Mouse (Mus musculus): ENCODE results near the gene Pln. TPM values are rescaled to one million over a fixed set of nuclear protein-coding genes. Genes with fewer than 3 reads are reported as not detected.

Gene Pln
- polyA plus RNA-seq, 1 experiment from 2014 or later: 0.50 TPM

DNA sequence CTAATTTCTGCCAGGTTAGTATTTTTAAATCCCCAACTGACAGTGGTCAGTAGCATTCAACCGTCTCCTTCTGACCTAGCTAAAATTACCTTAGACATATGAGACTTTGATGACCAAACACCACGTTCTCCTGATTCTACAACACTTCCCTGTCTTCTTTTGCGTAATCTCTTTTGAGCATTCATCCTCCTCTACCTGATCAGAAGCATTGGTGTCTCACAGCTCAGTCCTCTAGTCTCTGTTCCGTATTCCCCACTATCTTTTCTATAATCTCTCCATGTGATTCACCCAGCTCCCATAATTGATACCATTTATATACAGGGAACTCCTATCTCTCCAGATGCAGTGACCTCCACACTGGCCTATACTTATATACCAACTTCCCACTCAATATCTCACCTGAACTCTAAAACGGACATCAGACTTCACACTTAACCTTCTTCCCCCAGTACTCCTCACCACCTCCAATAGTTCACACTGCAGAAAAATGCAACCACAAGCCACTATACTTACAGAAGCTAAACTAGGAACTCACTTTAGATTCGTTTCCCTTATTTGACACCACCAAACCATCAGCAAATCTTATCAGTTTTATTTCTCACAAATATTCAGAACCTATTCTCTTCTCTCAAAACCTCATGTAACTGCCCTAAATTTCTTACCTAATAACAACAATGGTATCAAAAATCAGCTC, 36.6 kb downstream of the Pln start:
- Histone ChIP-seq H3K27ac (no peak overlapping the region), H3K9ac (no peak overlapping the region), H3K36me3 (peaks cover 12% of the 10 kb centered on the region), H3K4me3 (no peak overlapping the region), H3K27me3 (replicated peaks) (no peaks in the 10 kb centered on the region), H3K9me3 (replicated peaks) (peaks cover 12% of the 10 kb centered on the region; the same call in 1 of the 2 replicates), H3K4me1 (peaks cover 12% of the 10 kb centered on the region; the same call in 1 of the 2 replicates), H3K4me2 (no peak overlapping the region)
- WGBS (ENCODE audit: insufficient replicate concordance): 73% methylated on average over 6 of the region's 6 CpGs
- no peak for ATAC-seq

DNA sequence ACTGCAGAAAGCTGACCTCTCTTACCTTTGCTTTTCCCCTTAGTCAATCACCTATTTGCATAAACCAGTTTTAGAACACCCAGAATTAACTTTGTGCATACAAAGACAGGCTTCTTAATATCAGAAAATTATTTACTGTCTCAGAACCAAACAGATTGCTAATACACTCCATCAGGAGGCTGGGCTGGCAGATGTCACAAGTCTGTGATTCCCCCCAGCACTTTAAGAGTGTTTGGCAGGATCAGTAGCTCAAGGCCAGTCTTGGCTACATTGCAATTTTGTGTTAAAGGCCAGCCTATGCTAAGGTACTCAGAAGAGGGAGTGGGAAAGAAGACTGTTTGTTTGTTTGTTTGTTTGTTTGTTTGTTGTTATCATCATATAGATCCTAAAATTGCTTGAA, 39.6 kb downstream of the Pln start:
- H3K9ac ChIP-seq: no peak overlapping the region
- no peaks in the 10 kb centered on the region for H3K27me3 ChIP-seq (replicated peaks)
- ATAC-seq: no peak
- no peak overlapping the region for H3K4me3 ChIP-seq
- H3K27ac ChIP-seq: no peak overlapping the region
- H3K4me1 ChIP-seq: peaks cover 23% of the 10 kb centered on the region
- H3K9me3 ChIP-seq (replicated peaks): peaks cover 3% of the 10 kb centered on the region; the same call in 1 of the 2 replicates
- no peak overlapping the region for H3K4me2 ChIP-seq
- peaks cover 3% of the 10 kb centered on the region for H3K36me3 ChIP-seq

DNA sequence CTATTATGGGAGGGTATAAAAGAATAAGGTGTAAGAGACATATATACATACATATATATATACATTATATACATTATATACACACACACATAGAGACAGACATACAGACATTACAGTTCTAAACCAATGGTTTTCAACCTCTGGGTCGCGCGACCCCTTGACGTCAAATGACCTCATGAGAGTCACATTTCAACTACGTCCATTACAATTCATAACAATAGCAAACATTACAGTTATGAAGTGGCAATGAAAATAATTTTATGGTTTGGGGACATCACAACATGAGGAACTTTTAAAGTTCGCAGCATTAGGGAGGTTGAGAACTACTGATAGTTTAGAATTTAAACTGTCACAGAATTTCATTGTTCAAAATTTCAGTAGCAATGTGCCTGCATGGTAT, 40.8 kb downstream of the Pln start:
- no peaks in the 10 kb centered on the region for H3K36me3 ChIP-seq
- ATAC-seq: no peak
- H3K4me1 ChIP-seq: peaks cover 23% of the 10 kb centered on the region
- no peak overlapping the region for H3K27ac ChIP-seq
- H3K4me2 ChIP-seq: peak overlapping the region; percentile 98
- WGBS (ENCODE audit: insufficient replicate concordance): 77% methylated on average over 6 of the region's 6 CpGs
- no peaks in the 10 kb centered on the region for H3K27me3 ChIP-seq (replicated peaks)
- H3K4me3 ChIP-seq: peak overlapping the region; percentile 85
- 0 out of 2 replicates have a peak overlapping the region, but pooled peaks have one; percentile 91 for H3K9ac ChIP-seq
- no peaks in the 10 kb centered on the region for H3K9me3 ChIP-seq (replicated peaks)

DNA sequence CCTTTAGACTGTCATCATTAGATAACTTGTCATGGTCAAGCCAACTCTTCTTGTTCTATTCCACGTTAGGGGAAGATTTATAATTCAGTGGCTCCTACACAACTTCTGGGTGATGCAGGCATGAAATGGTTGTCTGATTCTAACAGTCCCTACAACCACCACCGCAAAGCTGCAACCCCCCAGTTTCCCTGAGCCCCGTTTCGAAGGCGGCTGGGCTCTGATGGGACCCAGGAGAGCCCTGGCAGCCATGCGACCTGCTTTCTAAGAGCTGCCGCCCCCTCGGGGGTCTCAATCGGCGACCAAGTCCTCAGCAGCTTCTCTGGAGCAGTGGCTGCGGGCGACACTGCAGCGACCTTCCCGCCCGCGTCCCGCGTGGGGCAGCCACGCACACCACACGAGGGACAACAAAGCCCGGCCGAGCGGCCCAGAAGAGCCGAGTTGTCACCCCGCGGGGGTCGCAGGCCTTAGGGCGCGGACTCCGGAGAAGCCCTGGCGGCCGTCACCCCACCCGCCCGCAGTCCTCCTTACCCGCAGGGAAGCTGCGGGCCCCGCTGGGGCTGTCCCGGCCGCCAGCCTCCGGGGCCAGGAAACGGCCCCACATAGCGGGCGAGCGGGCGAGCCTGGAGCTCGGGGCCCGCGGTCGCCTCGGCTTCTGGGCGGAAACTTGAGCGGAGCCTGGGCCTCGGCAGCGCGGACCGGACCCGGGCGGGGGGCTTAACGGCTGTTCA, 41.7 kb downstream of the Pln start:
- peak overlapping the region; percentile 89 for H3K27ac ChIP-seq
- under 1% methylated on average over 55 of the region's 59 CpGs for WGBS (ENCODE audit: insufficient replicate concordance)

DNA sequence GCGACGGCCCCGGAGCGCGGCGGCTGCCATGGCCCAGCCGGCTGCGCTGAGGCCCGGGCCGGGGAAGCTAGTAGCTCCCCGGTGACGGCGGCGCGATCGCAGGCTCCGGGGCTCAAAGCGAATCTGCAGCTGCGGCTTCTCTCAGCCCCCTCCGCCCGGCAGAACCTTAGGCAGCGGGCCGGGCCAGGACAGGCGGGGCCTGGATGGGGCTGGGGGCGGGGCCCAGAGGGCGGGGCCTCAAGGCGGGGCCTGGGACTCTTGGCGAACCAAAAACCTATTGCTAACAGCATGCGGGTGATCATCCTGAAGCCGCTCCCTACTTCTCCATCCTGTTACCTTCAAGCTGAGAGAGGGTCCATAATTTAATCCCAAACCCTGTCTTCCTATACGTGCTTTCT, 42.2 kb downstream of the Pln start, which contains the start of gene Cep85l:
Gene Cep85l, minus strand, starts transcription at position 239 of the 398 bp plus-strand sequence.
- Histone ChIP-seq H3K27me3 (replicated peaks) (no peaks in the 10 kb centered on the region), H3K9me3 (replicated peaks) (no peaks in the 10 kb centered on the region), H3K9ac (peak within 1 kb of the TSS; percentile 91), H3K4me1 (peaks cover 23% of the 10 kb centered on the region), H3K36me3 (no peaks in the 10 kb centered on the region), H3K4me2 (peak within 1 kb of the TSS; percentile 98), H3K27ac (peak within 1 kb of the TSS; percentile 89), H3K4me3 (peak within 1 kb of the TSS; percentile 85)
- WGBS (ENCODE audit: insufficient replicate concordance): 0% methylated on average over 29 of the region's 31 CpGs
- peak; percentile 97 for ATAC-seq

More for the DNA sequence above, 41.7 kb downstream of the Pln start:
- Histone ChIP-seq H3K9ac (peak overlapping the region; percentile 91), H3K9me3 (replicated peaks) (no peaks in the 10 kb centered on the region), H3K36me3 (no peaks in the 10 kb centered on the region), H3K4me3 (peak overlapping the region; percentile 85), H3K27me3 (replicated peaks) (no peaks in the 10 kb centered on the region), H3K4me2 (peak overlapping the region; percentile 98), H3K4me1 (peaks cover 23% of the 10 kb centered on the region)
- peak; percentile 82 for ATAC-seq

DNA sequence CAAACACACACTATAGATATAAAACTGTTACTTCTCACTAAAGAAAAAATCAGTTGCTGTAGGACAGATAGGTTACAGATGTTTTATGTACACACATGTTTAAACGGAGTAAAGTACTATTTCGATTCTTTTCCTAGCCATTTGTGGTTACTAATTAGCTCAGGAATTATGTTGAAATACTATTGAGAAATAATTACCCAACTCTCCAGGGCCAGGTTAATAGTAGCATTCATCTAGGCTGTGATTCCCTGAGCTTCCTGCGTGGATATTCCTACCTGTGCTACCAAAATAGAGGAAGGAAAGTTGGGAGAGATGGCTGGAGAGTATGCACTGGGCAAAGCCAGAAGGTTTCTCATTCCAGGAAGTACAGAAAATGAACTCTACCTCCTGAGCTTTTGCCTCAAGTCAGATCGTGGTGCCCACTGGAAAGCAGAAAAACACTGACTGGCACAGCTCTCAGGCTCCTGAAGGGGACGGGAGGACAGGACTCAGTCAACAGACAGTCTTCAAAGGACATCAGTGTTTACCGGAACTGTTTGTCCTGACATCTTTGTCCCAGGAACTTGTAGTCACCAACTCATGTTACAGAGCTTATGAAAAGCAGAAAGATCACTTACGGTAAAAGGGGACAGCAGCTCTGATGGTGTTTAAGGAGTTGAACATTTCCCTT, 45.4 kb downstream of the Pln start:
- peaks cover 19% of the 10 kb centered on the region for H3K4me1 ChIP-seq
- no peak overlapping the region for H3K9ac ChIP-seq
- 57% methylated on average over 7 of the region's 7 CpGs for WGBS (ENCODE audit: insufficient replicate concordance)
- H3K9me3 ChIP-seq (replicated peaks): no peaks in the 10 kb centered on the region
- no peak overlapping the region for H3K4me3 ChIP-seq
- no peaks in the 10 kb centered on the region for H3K36me3 ChIP-seq
- H3K4me2 ChIP-seq: peak overlapping the region; percentile 24; the same call in 1 of the 2 replicates
- no peak for ATAC-seq
- H3K27me3 ChIP-seq (replicated peaks): no peaks in the 10 kb centered on the region
- H3K27ac ChIP-seq: peak overlapping the region; percentile 15; the same call in 1 of the 2 replicates

DNA sequence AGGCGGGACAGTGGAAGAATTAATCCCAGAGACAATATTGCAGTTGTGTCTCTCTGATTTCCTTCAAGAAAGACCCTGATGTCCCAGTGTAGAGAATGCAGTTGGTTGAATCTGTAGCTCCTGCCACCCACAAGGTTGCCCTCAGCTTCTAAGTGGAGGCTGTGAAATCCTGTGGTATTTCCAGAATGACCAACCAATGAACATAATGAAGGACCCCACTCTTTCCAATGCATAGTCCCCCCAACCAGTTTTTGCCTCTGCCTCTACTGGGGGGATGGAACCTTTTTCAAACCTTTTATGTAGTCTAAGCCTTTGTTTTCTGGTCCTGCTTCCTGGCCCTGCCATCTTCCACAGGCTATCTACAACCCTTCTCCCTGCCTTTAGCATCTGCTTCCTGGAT, 47.4 kb downstream of the Pln start:
- H3K9me3 ChIP-seq (replicated peaks): no peaks in the 10 kb centered on the region
- H3K27me3 ChIP-seq (replicated peaks): no peaks in the 10 kb centered on the region
- WGBS (ENCODE audit: insufficient replicate concordance): 77% methylated on average over 1 of the region's 1 CpGs
- H3K27ac ChIP-seq: no peak overlapping the region
- no peak overlapping the region for H3K9ac ChIP-seq
- no peak overlapping the region for H3K4me3 ChIP-seq
- no peak for ATAC-seq
- no peaks in the 10 kb centered on the region for H3K36me3 ChIP-seq
- no peak overlapping the region for H3K4me2 ChIP-seq
- H3K4me1 ChIP-seq: peaks cover 6% of the 10 kb centered on the region

DNA sequence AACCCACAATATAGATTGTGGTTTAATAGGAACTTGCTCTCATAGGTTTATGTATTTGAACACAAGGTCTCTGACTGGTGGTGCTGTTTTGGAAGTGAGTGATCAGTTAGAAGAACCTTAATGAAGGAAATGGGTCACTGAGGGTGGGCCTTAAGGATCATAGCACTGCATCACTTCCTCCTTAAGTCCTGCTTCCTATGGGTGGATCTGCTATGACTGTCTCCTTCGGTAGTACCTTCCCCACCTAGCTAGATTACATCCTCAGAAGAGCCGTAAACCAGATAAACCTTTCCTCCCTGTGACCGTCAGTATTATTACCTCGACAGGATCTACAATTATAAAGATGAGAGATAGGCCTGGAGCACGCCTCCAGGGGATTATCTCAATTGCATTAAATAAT, 48.0 kb downstream of the Pln start:
- Histone ChIP-seq H3K27me3 (replicated peaks) (no peaks in the 10 kb centered on the region), H3K9ac (no peak overlapping the region), H3K4me2 (no peak overlapping the region), H3K4me3 (no peak overlapping the region), H3K27ac (no peak overlapping the region), H3K9me3 (replicated peaks) (no peaks in the 10 kb centered on the region), H3K4me1 (peaks cover under 1% of the 10 kb centered on the region; the same call in 1 of the 2 replicates), H3K36me3 (no peaks in the 10 kb centered on the region)
- ATAC-seq: no peak
- 40% methylated on average over 5 of the region's 5 CpGs for WGBS (ENCODE audit: insufficient replicate concordance)

DNA sequence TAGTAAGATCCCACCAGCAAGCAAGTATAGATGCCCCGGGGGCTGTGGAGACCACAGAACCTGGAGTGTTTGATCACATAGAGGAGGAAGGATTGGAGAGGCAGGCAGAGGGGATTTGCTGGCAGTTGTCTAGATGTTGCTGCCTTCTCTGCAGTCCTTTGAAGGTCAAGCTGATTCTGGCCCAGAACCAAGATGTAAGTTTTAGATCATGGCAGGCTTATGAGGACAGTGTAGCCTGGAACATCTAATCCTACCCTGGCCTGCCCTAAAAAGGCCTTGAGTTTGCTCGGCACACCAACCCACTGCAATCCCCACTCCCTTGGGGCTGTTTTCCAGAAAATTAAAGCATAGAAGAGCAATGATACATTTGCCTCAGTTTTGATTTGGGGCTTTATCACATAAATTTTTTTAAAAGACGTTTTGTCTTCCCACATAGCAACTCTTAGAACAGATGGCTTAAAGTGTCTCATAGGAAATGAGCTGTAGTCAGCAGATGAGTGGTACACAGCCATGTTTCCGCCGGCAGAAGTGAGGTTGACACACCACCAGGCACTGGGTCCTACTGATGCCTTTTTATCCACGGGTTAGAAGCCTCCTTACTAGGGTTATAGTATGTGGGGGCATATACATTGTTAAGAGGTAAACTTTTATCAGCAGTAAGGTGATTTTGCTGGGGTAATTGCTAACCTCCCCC, 50.9 kb downstream of the Pln start:
- H3K4me3 ChIP-seq: no peak overlapping the region
- no peaks in the 10 kb centered on the region for H3K4me1 ChIP-seq
- H3K27ac ChIP-seq: no peak overlapping the region
- ATAC-seq: no peak
- no peaks in the 10 kb centered on the region for H3K27me3 ChIP-seq (replicated peaks)
- no peak overlapping the region for H3K9ac ChIP-seq
- H3K36me3 ChIP-seq: no peaks in the 10 kb centered on the region
- 60% methylated on average over 6 of the region's 6 CpGs for WGBS (ENCODE audit: insufficient replicate concordance)
- H3K9me3 ChIP-seq (replicated peaks): no peaks in the 10 kb centered on the region
- no peak overlapping the region for H3K4me2 ChIP-seq

DNA sequence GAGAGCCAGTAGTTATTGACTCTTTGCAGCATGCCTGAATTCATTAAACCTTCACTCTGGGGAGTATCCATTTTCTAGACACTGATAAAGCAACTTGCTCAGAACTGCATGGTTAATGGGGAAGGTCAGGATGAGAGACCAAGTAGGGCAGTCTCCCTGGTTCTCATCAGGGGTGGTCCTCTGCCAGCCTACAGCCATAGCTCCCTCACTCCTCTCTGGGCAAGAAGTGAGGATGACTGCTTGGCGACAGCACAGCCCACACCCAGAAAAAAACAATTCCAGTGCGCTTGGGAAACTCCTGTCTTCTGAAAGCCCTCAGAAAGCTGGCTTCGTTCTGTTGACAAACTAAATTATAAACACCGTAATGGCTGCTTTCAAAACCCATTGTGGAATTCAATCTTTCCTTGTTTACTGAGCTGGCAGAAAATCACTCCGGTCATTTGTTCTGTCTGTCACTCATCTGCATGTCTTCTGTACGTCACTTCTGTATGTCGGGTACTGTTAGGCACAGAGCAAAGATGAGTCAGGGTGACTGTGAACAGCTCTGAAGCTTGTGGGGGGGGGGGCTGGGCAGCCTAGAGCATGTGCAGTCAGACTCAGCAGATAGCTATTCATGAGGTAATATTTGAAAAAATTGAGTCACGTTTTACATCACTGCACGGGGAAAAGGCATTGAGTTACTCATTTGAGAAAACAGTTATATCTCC, 57.6 kb downstream of the Pln start:
- no peaks in the 10 kb centered on the region for H3K27me3 ChIP-seq (replicated peaks)
- no peak overlapping the region for H3K4me3 ChIP-seq
- H3K36me3 ChIP-seq: no peaks in the 10 kb centered on the region
- ATAC-seq: no peak
- H3K9ac ChIP-seq: no peak overlapping the region
- no peak overlapping the region for H3K4me2 ChIP-seq
- no peak overlapping the region for H3K27ac ChIP-seq
- H3K9me3 ChIP-seq (replicated peaks): no peaks in the 10 kb centered on the region
- WGBS (ENCODE audit: insufficient replicate concordance): 67% methylated on average over 9 of the region's 9 CpGs
- H3K4me1 ChIP-seq: peaks cover 9% of the 10 kb centered on the region; the same call in 1 of the 2 replicates
